Mouse (Mus musculus): ENCODE data around the gene Zcchc10.
"Not testable (repeated sequence)": the region's sequence is repeated elsewhere in the genome, so short reads cannot be mapped to it uniquely, and the experiment has no call there.

The Zcchc10 gene

GRCm38 (mm10) chr11:53318041-53318440 lies 6.4 kb upstream of the Zcchc10 start:
- DNase-seq (ENCODE audit: low spot score): no peak

- not testable (repeated sequence) for DNase-seq (ENCODE audit: low spot score)
Observed at GRCm38 (mm10) chr11:53318568-53318967, 5.9 kb upstream of the Zcchc10 start.

- DNase-seq (ENCODE audit: low spot score): not testable (repeated sequence)
Observed at GRCm38 (mm10) chr11:53319867-53320266, 4.6 kb upstream of the Zcchc10 start.

- no peak for DNase-seq (ENCODE audit: low spot score)
Observed at GRCm38 (mm10) chr11:53330325-53330724, 5.8 kb downstream of the Zcchc10 start.

GRCm38 (mm10) chr11:53331121-53331520 lies 6.6 kb downstream of the Zcchc10 start:
- no peak for DNase-seq (ENCODE audit: low spot score)

GRCm38 (mm10) chr11:53332076-53332680 lies 7.7 kb downstream of the Zcchc10 start:
- DNase-seq (ENCODE audit: low spot score): no peak

GRCm38 (mm10) chr11:53335505-53336181 lies 11.2 kb downstream of the Zcchc10 start:
- no peak for DNase-seq (ENCODE audit: low spot score)

- DNase-seq (ENCODE audit: low spot score): no peak
Observed at GRCm38 (mm10) chr11:53336182-53336571, 11.7 kb downstream of the Zcchc10 start.

GRCm38 (mm10) chr11:53336924-53337323 lies 12.4 kb downstream of the Zcchc10 start:
- DNase-seq (ENCODE audit: low spot score): no peak

- DNase-seq (ENCODE audit: low spot score): no peak
Observed at GRCm38 (mm10) chr11:53337684-53338083, 13.2 kb downstream of the Zcchc10 start.

GRCm38 (mm10) chr11:53341019-53341418 lies 16.5 kb downstream of the Zcchc10 start:
- not testable (repeated sequence) for DNase-seq (ENCODE audit: low spot score)

- DNase-seq (ENCODE audit: low spot score): no peak
Observed at GRCm38 (mm10) chr11:53342711-53343110, 18.2 kb downstream of the Zcchc10 start.

GRCm38 (mm10) chr11:53345328-53345727 lies 20.8 kb downstream of the Zcchc10 start:
- DNase-seq (ENCODE audit: low spot score): no peak

- DNase-seq (ENCODE audit: low spot score): no peak
Observed at GRCm38 (mm10) chr11:53345738-53346137, 21.3 kb downstream of the Zcchc10 start.

- DNase-seq (ENCODE audit: low spot score): peak; percentile 91
Observed at GRCm38 (mm10) chr11:53350291-53351223, 26.1 kb downstream of the Zcchc10 start, which contains the start of gene Aff4. Gene Aff4 (plus strand): TSS chr11:53350833.

GRCm38 (mm10) chr11:53351224-53351942 lies 26.9 kb downstream of the Zcchc10 start:
- peak; percentile 52 for DNase-seq (ENCODE audit: low spot score)

GRCm38 (mm10) chr11:53351943-53352590 lies 27.6 kb downstream of the Zcchc10 start:
- DNase-seq (ENCODE audit: low spot score): no peak

- DNase-seq (ENCODE audit: low spot score): no peak
Observed at GRCm38 (mm10) chr11:53358504-53359155, 34.2 kb downstream of the Zcchc10 start.

GRCm38 (mm10) chr11:53367032-53367431 lies 42.6 kb downstream of the Zcchc10 start:
- DNase-seq (ENCODE audit: low spot score): no peak

- no peak for DNase-seq (ENCODE audit: low spot score)
Observed at GRCm38 (mm10) chr11:53378918-53379317, 54.4 kb downstream of the Zcchc10 start.
